Mouse (Mus musculus): ENCODE data around the gene Nxpe3.

DNA sequence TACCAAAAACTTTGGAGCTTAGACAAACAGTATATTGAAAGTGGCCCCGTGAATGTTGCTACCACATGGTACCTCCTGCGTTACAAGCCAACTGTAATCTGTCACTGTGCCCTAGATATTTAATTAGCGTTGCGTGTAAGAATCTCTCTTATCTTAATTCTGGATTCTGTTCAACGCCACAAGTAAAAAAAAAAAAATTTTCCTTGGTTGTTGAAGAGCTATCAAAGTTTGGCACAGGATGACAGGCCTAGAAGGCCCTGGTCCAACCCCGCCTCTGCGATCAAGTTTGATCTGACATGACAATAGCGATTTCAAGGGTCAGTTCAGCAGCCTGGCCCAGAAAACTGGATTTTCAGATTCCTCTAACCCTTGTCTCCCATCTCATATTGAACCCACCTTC lies 62.5 kb downstream of the Nxpe3 start:
- TF ChIP-seq POLR2A (IDR thresholded peaks at IDR 0.05; ENCODE audit: low read depth, low read length) (no peak), CTCF (IDR thresholded peaks at IDR 0.05; ENCODE audit: extremely low read depth, insufficient read depth, insufficient read length, insufficient replicate concordance) (no peak)
